In the genomic region with DNA sequence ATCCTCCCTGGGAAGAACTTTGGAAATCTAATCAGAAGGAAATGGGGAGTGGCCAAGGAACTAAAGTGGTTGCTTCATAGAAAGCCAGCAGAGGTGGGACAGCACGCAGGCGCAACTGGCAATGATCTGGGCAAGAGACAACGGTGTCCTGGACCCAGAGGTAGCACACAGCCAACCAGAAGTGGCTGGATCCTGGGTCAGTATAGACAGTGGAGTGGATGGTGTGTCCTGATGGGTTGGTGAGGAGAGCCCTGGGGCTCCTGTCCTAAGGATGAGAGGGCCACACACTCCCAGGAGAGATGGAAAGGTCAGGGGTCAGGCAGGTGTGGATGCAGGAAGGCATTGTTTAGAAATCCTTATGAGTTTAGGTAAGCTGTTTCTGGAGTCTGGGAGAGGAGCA, we compare ENCODE assay signal across 17 mouse cellular contexts. TPM values are rescaled to one million over a fixed set of nuclear protein-coding genes. Genes with fewer than 3 reads are reported as not detected.
DNase-seq lines count a peak whose midpoint lies in the region; ATAC-seq and TF ChIP-seq lines count a peak whose summit lies in the region.
"Had no signal": no experiment of that assay in that cellular context is flagged by ENCODE, and none has a peak within 500 bp of the region (broad histone marks: within the 10 kb centered on the region; RNA-seq: fewer than 3 reads in every experiment).

No protein-coding gene starts in this region.

- no peaks in the 10 kb centered on the region for H3K79me2 ChIP-seq in heart, adult 2 months (replicated peaks; ENCODE audit: control insufficient read depth, insufficient read depth, low read length)

- no peaks in the 10 kb centered on the region for H3K4me1 ChIP-seq in heart, adult 2 months (ENCODE audit: control insufficient read depth, insufficient read depth, low read length)
- 0 out of 2 replicates have a peak, but pooled peaks cover 1% of the 10 kb centered on the region for H3K4me1 ChIP-seq in heart, postnatal 0 days (ENCODE audit: control insufficient read depth, insufficient read depth)
- H3K4me1 ChIP-seq: forebrain, embryonic 12.5 days; limb, embryonic 15.5 days had no signal

- WGBS in heart, adult 2 months = 52% methylated on average over 3 of the region's 3 CpGs
- 47% methylated on average over 3 of the region's 3 CpGs for WGBS in heart, postnatal 0 days

- no peaks in the 10 kb centered on the region for H3K36me3 ChIP-seq in heart, adult 2 months (ENCODE audit: control insufficient read depth, insufficient read depth, low read length)
- H3K36me3 ChIP-seq in heart, postnatal 0 days (replicated peaks; ENCODE audit: control insufficient read depth, insufficient read depth, low read length) = peaks cover 6% of the 10 kb centered on the region; the same call in 1 of the 2 replicates

- H3K27me3 ChIP-seq in heart, adult 2 months (ENCODE audit: control insufficient read depth, insufficient read depth, low read length) = no peaks in the 10 kb centered on the region
- no peaks in the 10 kb centered on the region for H3K27me3 ChIP-seq in heart, postnatal 0 days (ENCODE audit: control insufficient read depth, insufficient read depth, low read length)
- H3K27me3 ChIP-seq: CH12.LX; forebrain, embryonic 12.5 days; limb, embryonic 15.5 days had no signal

- DNase-seq in heart, adult 2 months = no peak
- no peak for DNase-seq in heart, postnatal 10 days
- no peak for DNase-seq in heart, postnatal 0 days (ENCODE audit: low spot score)
- DNase-seq in heart, postnatal 14 days = no peak
- peak; percentile 37 for DNase-seq in testis, postnatal 10 days (ENCODE audit: low spot score)
- DNase-seq in testis, postnatal 14 days (ENCODE audit: low spot score) = no peak
- DNase-seq in ovary, adult 18-20 months (ENCODE audit: low spot score) = no peak
- DNase-seq in gastrocnemius, postnatal 10 days = no peak
- DNase-seq: adrenal gland, postnatal 10 days; cerebellum, adult 11 months; gastrocnemius, postnatal 36 days; kidney, adult 18-20 months; kidney, postnatal 36 days had no signal

- no peak for ATAC-seq in heart, postnatal 0 days (ENCODE audit: insufficient read depth, low read depth)

- TF ChIP-seq CTCF in heart, adult 2 months (IDR thresholded peaks at IDR 0.05) = no peak
- TF ChIP-seq CTCF in heart, postnatal 0 days (IDR thresholded peaks at IDR 0.05; ENCODE audit: low read depth) = no peak

- H3K27ac ChIP-seq in heart, adult 2 months = peak overlapping the region; percentile 18; the same call in 1 of the 2 replicates
- H3K27ac ChIP-seq in heart, postnatal 0 days (ENCODE audit: low read depth) = peak overlapping the region; percentile 20; the same call in 1 of the 2 replicates
- H3K27ac ChIP-seq: forebrain, embryonic 12.5 days; hindbrain, embryonic 14.5 days; limb, embryonic 15.5 days had no signal

- H3K4me3 ChIP-seq in heart, adult 2 months = no peak overlapping the region
- no peak overlapping the region for H3K4me3 ChIP-seq in heart, postnatal 0 days (ENCODE audit: low read depth, low read length)
- H3K4me3 ChIP-seq: forebrain, embryonic 12.5 days; limb, embryonic 15.5 days had no signal

- no peak for TF ChIP-seq POLR2A in heart, adult 2 months (IDR thresholded peaks at IDR 0.05; ENCODE audit: insufficient read depth, low read depth, low read length)

- H3K4me2 ChIP-seq in heart, postnatal 0 days (ENCODE audit: low read depth, low read length) = no peak overlapping the region
- H3K4me2 ChIP-seq: forebrain, embryonic 12.5 days; hindbrain, embryonic 14.5 days; limb, embryonic 15.5 days had no signal

- H3K9ac ChIP-seq in heart, adult 2 months (ENCODE audit: low read depth, low read length) = no peak overlapping the region
- no peak overlapping the region for H3K9ac ChIP-seq in heart, postnatal 0 days (replicated peaks; ENCODE audit: low read depth, low read length)
- H3K9ac ChIP-seq: forebrain, embryonic 12.5 days; hindbrain, embryonic 14.5 days; limb, embryonic 15.5 days had no signal

- intact Hi-C loops in heart, adult 2 months (cut with DNase I) = no loop called here
- intact Hi-C loops in heart, postnatal 10 days (cut with DNase I) = no loop called here
- intact Hi-C loops in heart, postnatal 14 days (cut with DNase I) = loop anchor here (5.0 kb wide), 1 partner anchor 41 kb away; a partner anchor contains a TSS

- no peak for TF ChIP-seq EP300 in heart, adult 2 months (IDR thresholded peaks at IDR 0.05; ENCODE audit: insufficient read depth, low read depth, low read length)
- no peak for TF ChIP-seq EP300 in heart, postnatal 0 days (IDR thresholded peaks at IDR 0.05; ENCODE audit: low read depth)

- no peaks in the 10 kb centered on the region for H3K9me3 ChIP-seq in heart, postnatal 0 days (replicated peaks; ENCODE audit: control insufficient read depth, low read length)
- H3K9me3 ChIP-seq: forebrain, embryonic 12.5 days; limb, embryonic 15.5 days had no signal

RNA-seq across cellular contexts. Expression of a gene that starts 40.5 kb away (rescaled TPM):
- total RNA-seq in heart, adult 2 months (2021) = 10 to 100 TPM; 49.0 to 53.6 TPM
- polyA plus RNA-seq in heart, adult 2 months (2012; rRNA removed) = 40.3 and 46.1 TPM in 2 replicates
- 10 to 100 TPM; 48.6 to 60.9 TPM for total RNA-seq in heart, postnatal 10 days (2021)
- total RNA-seq in heart, postnatal 0 days (2014; rRNA removed; ENCODE audit: low replicate concordance) = 6.4 and 7.7 TPM in 2 replicates
- 10.0 and 11.4 TPM in 2 replicates for polyA plus RNA-seq in heart, postnatal 0 days (2015; fragmentation: Nextera tagmentation; extraction: Ambion mirVana)
- total RNA-seq in heart, postnatal 14 days (2021) = 10 to 100 TPM; 49.5 to 51.9 TPM
- total RNA-seq in gastrocnemius, postnatal 10 days (2021) = 10 to 100 TPM; 27.9 to 30.3 TPM

RNA-seq across cellular contexts. Expression of a gene that starts 50.8 kb away (rescaled TPM):
- total RNA-seq in heart, adult 2 months (2021) = 10 to 100 TPM; 29.0 to 30.9 TPM
- polyA plus RNA-seq in heart, adult 2 months (2012; rRNA removed) = 16.0 and 32.3 TPM in 2 replicates
- 10 to 100 TPM; 42.1 to 42.3 TPM for total RNA-seq in heart, postnatal 10 days (2021)
- 42.2 and 69.4 TPM in 2 replicates for total RNA-seq in heart, postnatal 0 days (2014; rRNA removed; ENCODE audit: low replicate concordance)
- polyA plus RNA-seq in heart, postnatal 0 days (2015; fragmentation: Nextera tagmentation; extraction: Ambion mirVana) = 19.1 and 20.3 TPM in 2 replicates
- 10 to 100 TPM; 39.2 to 41.7 TPM for total RNA-seq in heart, postnatal 14 days (2021)
- 10 to 100 TPM; 27.4 to 32.4 TPM for total RNA-seq in gastrocnemius, postnatal 10 days (2021)
